Mouse (Mus musculus): ENCODE measurements at regions not wholly inside any gene's neighbourhood (a gene's known extent, or its start where the extent isn't known, plus 50 kb on each side); places are given as distances from the start of the nearest gene placed in this dataset.
"Not testable (repeated sequence)": the region's sequence is repeated elsewhere in the genome, so short reads cannot be mapped to it uniquely, and the experiment has no call there.

- Histone ChIP-seq H3K36me3 (no peaks in the 10 kb centered on the region), H3K27me3 (no peaks in the 10 kb centered on the region), H3K9ac (no peak overlapping the region), H3K27ac (no peak overlapping the region), H3K4me2 (replicated peaks) (no peak overlapping the region), H3K4me3 (no peak overlapping the region), H3K4me1 (0 out of 2 replicates have a peak, but pooled peaks cover 3% of the 10 kb centered on the region), H3K9me3 (no peaks in the 10 kb centered on the region)
- WGBS: 84% methylated on average over 1 of the region's 1 CpGs
- no peak for ATAC-seq (ENCODE audit: insufficient number of reproducible peaks, insufficient read depth, low FRiP score, low TSS enrichment)
Measured at GRCm38 (mm10) chr14:76936671-76937070, 99.9 kb upstream of the Ccdc122 start.

DNA sequence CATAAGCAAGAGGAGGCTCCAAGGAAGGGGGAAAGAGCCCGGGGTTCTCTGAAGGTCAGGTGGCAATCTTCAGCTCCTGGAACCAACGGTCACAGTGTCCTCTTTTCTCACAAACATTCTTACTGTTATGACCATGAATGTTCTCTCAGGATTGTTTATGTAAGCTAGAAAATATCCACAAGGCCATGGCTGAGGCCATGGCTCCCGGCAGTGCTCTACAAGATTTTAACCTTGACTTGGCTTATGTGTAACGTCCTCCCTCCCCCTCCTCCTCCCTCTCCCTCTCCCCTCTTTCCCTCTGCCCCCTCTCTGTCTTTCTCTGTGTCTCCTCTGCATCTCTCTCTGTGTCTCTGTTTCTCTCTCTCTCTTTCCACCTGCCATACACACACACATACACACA is 100.5 kb upstream of the Ccdc122 start:
- 70% methylated on average over 4 of the region's 4 CpGs for WGBS
- ATAC-seq (ENCODE audit: insufficient number of reproducible peaks, insufficient read depth, low FRiP score, low TSS enrichment); H3K27me3 ChIP-seq; H3K36me3 ChIP-seq; H3K4me1 ChIP-seq; H3K4me3 ChIP-seq; H3K9me3 ChIP-seq; H3K9ac ChIP-seq; H3K27ac ChIP-seq; H3K4me2 ChIP-seq (replicated peaks): not testable (repeated sequence)

GRCm38 (mm10) chr14:76935453-76935852 is 101.1 kb upstream of the Ccdc122 start:
- H3K27me3 ChIP-seq: no peaks in the 10 kb centered on the region
- H3K4me1 ChIP-seq: 0 out of 2 replicates have a peak, but pooled peaks cover 3% of the 10 kb centered on the region
- H3K4me3 ChIP-seq: no peak overlapping the region
- 73% methylated on average over 2 of the region's 2 CpGs for WGBS
- H3K9ac ChIP-seq: no peak overlapping the region
- no peak overlapping the region for H3K4me2 ChIP-seq (replicated peaks)
- H3K36me3 ChIP-seq: no peaks in the 10 kb centered on the region
- no peak overlapping the region for H3K27ac ChIP-seq
- no peaks in the 10 kb centered on the region for H3K9me3 ChIP-seq
- no peak for ATAC-seq (ENCODE audit: insufficient number of reproducible peaks, insufficient read depth, low FRiP score, low TSS enrichment)

GRCm38 (mm10) chr14:76932890-76933289 is 103.7 kb upstream of the Ccdc122 start:
- Histone ChIP-seq H3K36me3 (no peaks in the 10 kb centered on the region), H3K9ac (no peak overlapping the region), H3K4me2 (replicated peaks) (no peak overlapping the region), H3K4me3 (no peak overlapping the region), H3K9me3 (no peaks in the 10 kb centered on the region), H3K27ac (no peak overlapping the region), H3K27me3 (no peaks in the 10 kb centered on the region), H3K4me1 (0 out of 2 replicates have a peak, but pooled peaks cover 3% of the 10 kb centered on the region)
- WGBS: 79% methylated on average over 6 of the region's 6 CpGs
- no peak for ATAC-seq (ENCODE audit: insufficient number of reproducible peaks, insufficient read depth, low FRiP score, low TSS enrichment)

DNA sequence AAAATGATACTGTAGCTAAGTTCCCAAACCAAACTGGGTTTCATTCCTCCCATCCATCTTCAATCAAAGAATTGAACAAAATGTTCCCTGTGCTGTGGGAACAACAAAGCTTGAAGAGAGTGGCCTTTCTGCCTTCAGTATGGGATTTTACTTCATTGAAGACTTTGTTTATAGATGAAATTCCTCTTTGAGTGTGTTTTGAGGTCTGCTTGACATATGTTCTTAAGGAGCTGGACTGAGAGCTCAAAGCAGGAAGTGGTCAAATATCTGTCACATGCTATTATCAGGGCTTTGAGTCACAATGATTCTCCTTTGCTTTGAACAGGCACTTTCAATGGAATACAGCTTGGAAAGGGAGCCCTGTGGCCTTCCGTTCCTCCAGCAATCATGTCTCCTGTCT is 105.2 kb upstream of the Ccdc122 start:
- Histone ChIP-seq H3K4me3 (no peak overlapping the region), H3K36me3 (no peaks in the 10 kb centered on the region)
- ATAC-seq (ENCODE audit: insufficient number of reproducible peaks, insufficient read depth, low FRiP score, low TSS enrichment): no peak

GRCm38 (mm10) chr14:76929562-76929961 is 107.0 kb upstream of the Ccdc122 start:
- no peaks in the 10 kb centered on the region for H3K9me3 ChIP-seq
- no peak overlapping the region for H3K4me3 ChIP-seq
- no peak overlapping the region for H3K4me2 ChIP-seq (replicated peaks)
- no peaks in the 10 kb centered on the region for H3K36me3 ChIP-seq
- 72% methylated on average over 3 of the region's 3 CpGs for WGBS
- no peaks in the 10 kb centered on the region for H3K27me3 ChIP-seq
- no peak overlapping the region for H3K27ac ChIP-seq
- H3K9ac ChIP-seq: no peak overlapping the region
- no peaks in the 10 kb centered on the region for H3K4me1 ChIP-seq
- no peak for ATAC-seq (ENCODE audit: insufficient number of reproducible peaks, insufficient read depth, low FRiP score, low TSS enrichment)

More for the DNA sequence above, 105.2 kb upstream of the Ccdc122 start:
- H3K27me3 ChIP-seq: no peaks in the 10 kb centered on the region
- H3K9me3 ChIP-seq: no peaks in the 10 kb centered on the region
- 41% methylated on average over 1 of the region's 1 CpGs for WGBS
- no peak overlapping the region for H3K4me2 ChIP-seq (replicated peaks)
- no peak overlapping the region for H3K27ac ChIP-seq
- H3K4me1 ChIP-seq: 0 out of 2 replicates have a peak, but pooled peaks cover 3% of the 10 kb centered on the region
- H3K9ac ChIP-seq: no peak overlapping the region

DNA sequence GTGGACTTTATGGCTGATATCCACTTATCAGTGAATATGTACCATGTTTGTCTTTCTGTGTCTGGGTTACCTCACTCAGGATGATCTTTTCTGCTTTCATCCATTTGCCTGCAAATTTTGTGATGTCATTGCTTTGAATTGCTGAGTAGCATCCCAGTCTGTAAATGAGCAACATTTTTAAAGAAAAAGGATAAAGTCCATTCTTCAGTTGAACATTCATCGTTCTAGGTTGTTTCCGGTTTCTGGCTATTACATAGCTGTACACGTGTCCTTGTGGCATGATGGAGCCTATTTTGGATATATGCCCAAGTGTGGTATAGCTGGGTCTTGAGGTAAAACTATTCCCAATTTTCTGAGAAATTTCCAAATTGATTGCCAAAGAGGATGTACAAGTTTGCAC is 107.9 kb upstream of the Ccdc122 start:
- no peaks in the 10 kb centered on the region for H3K4me1 ChIP-seq
- no peak overlapping the region for H3K27ac ChIP-seq
- H3K4me3 ChIP-seq: no peak overlapping the region
- H3K4me2 ChIP-seq (replicated peaks): no peak overlapping the region
- WGBS: 94% methylated on average over 3 of the region's 3 CpGs
- no peak for ATAC-seq (ENCODE audit: insufficient number of reproducible peaks, insufficient read depth, low FRiP score, low TSS enrichment)
- H3K36me3 ChIP-seq: no peaks in the 10 kb centered on the region
- H3K9ac ChIP-seq: no peak overlapping the region
- H3K9me3 ChIP-seq: no peaks in the 10 kb centered on the region
- no peaks in the 10 kb centered on the region for H3K27me3 ChIP-seq

GRCm38 (mm10) chr14:76927245-76927806 is 109.2 kb upstream of the Ccdc122 start:
- no peak overlapping the region for H3K27ac ChIP-seq
- no peaks in the 10 kb centered on the region for H3K36me3 ChIP-seq
- no peak overlapping the region for H3K4me2 ChIP-seq (replicated peaks)
- H3K9ac ChIP-seq: no peak overlapping the region
- no peaks in the 10 kb centered on the region for H3K9me3 ChIP-seq
- no peaks in the 10 kb centered on the region for H3K4me1 ChIP-seq
- ATAC-seq (ENCODE audit: insufficient number of reproducible peaks, insufficient read depth, low FRiP score, low TSS enrichment): no peak
- no peaks in the 10 kb centered on the region for H3K27me3 ChIP-seq
- 71% methylated on average over 5 of the region's 5 CpGs for WGBS
- no peak overlapping the region for H3K4me3 ChIP-seq

GRCm38 (mm10) chr14:76926416-76926815 is 110.2 kb upstream of the Ccdc122 start:
- Histone ChIP-seq H3K4me1 (no peaks in the 10 kb centered on the region), H3K9me3 (no peaks in the 10 kb centered on the region), H3K9ac (no peak overlapping the region), H3K27me3 (no peaks in the 10 kb centered on the region), H3K4me2 (replicated peaks) (no peak overlapping the region), H3K36me3 (no peaks in the 10 kb centered on the region), H3K27ac (no peak overlapping the region), H3K4me3 (no peak overlapping the region)
- ATAC-seq (ENCODE audit: insufficient number of reproducible peaks, insufficient read depth, low FRiP score, low TSS enrichment): no peak
- 82% methylated on average over 7 of the region's 7 CpGs for WGBS

DNA sequence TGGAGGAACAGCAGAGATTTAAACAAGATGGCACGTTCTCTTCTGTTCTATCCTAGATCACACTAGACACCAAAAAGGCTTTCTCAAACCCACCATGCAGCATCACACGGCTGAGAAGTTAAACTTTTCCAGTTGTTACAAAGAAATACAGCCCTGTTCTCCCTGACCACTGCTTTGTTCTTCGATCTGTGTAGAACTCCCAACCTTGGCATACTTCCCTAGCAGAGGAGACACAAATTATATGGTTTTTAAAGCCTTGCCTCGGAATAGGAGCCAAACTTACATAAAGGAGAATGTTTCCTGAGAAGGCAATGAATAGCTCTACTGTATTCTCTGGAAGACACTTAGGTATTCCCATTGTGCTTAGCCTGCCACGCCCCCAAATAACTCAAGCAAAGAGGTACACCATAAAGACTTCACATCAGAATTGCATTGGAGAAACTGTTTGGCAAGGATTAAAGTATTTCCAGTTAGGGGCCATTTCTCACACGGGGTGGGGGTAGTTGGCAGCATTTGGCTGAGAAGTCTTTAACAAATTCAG is 114.1 kb upstream of the Ccdc122 start:
- Histone ChIP-seq H3K4me1 (no peaks in the 10 kb centered on the region), H3K27me3 (no peaks in the 10 kb centered on the region), H3K9me3 (no peaks in the 10 kb centered on the region), H3K36me3 (no peaks in the 10 kb centered on the region), H3K9ac (no peak overlapping the region), H3K27ac (no peak overlapping the region), H3K4me2 (replicated peaks) (no peak overlapping the region), H3K4me3 (no peak overlapping the region)
- WGBS: 66% methylated on average over 6 of the region's 6 CpGs
- no peak for ATAC-seq (ENCODE audit: insufficient number of reproducible peaks, insufficient read depth, low FRiP score, low TSS enrichment)

DNA sequence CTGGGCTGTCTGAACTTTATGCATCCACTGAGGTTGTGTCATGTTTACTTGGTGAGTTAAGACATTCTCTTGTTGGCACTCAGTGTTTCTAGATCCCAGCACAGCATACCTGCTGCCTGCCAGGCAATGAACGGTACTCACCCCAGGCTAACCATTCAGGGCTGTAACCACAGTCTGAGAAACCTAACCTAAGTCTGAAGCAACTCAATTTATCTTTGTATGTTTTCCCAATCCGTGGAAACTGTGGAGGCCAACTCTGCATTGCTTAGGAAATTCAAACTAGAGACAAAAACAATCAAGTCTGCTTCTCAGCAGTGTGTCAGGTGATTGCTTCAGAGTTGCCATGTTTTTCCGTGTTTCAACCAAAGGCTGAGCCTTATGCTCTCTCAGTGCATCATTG is 118.5 kb upstream of the Ccdc122 start:
- Histone ChIP-seq H3K36me3 (no peaks in the 10 kb centered on the region), H3K27me3 (no peaks in the 10 kb centered on the region), H3K4me1 (no peaks in the 10 kb centered on the region), H3K9ac (no peak overlapping the region), H3K9me3 (no peaks in the 10 kb centered on the region), H3K27ac (no peak overlapping the region), H3K4me2 (replicated peaks) (no peak overlapping the region), H3K4me3 (no peak overlapping the region)
- ATAC-seq (ENCODE audit: insufficient number of reproducible peaks, insufficient read depth, low FRiP score, low TSS enrichment): no peak
- 66% methylated on average over 3 of the region's 3 CpGs for WGBS

- 86% methylated on average over 10 of the region's 10 CpGs for WGBS
Measured at GRCm38 (mm10) chr14:76917139-76917929, 119.2 kb upstream of the Ccdc122 start.

More at GRCm38 (mm10) chr14:76917139-76917929, 119.2 kb upstream of the Ccdc122 start:
- no peak overlapping the region for H3K27ac ChIP-seq
- H3K4me1 ChIP-seq: peaks cover 5% of the 10 kb centered on the region; the same call in 1 of the 2 replicates
- H3K9me3 ChIP-seq: no peaks in the 10 kb centered on the region
- ATAC-seq (ENCODE audit: insufficient number of reproducible peaks, insufficient read depth, low FRiP score, low TSS enrichment): no peak
- no peak overlapping the region for H3K9ac ChIP-seq
- H3K4me2 ChIP-seq (replicated peaks): no peak overlapping the region
- no peak overlapping the region for H3K4me3 ChIP-seq
- no peaks in the 10 kb centered on the region for H3K36me3 ChIP-seq
- no peaks in the 10 kb centered on the region for H3K27me3 ChIP-seq

All from embryonic facial prominence, embryonic 12.5 days (tissue).